Mouse (Mus musculus): ENCODE results near the gene Ksr2. TPM values are rescaled to one million over a fixed set of nuclear protein-coding genes. Genes with fewer than 3 reads are reported as not detected.
"Not testable (repeated sequence)": the region's sequence is repeated elsewhere in the genome, so short reads cannot be mapped to it uniquely, and the experiment has no call there.

The Ksr2 gene
- polyA plus RNA-seq, 1 experiment from 2014 or later: 0.36 TPM

- 43% methylated on average over 19 of the region's 19 CpGs for WGBS
- H3K4me2 ChIP-seq: no peak overlapping the region
- no peak for ATAC-seq (ENCODE audit: insufficient read depth)
- H3K27ac ChIP-seq (ENCODE audit: low read depth): no peak overlapping the region
- H3K9me3 ChIP-seq (ENCODE audit: low read depth, low read length): no peaks in the 10 kb centered on the region
- no peak overlapping the region for H3K9ac ChIP-seq
- peak; percentile 23 for DNase-seq
- no peaks in the 10 kb centered on the region for H3K36me3 ChIP-seq (ENCODE audit: insufficient read depth)
- H3K27me3 ChIP-seq (ENCODE audit: insufficient read depth, low read length): no peaks in the 10 kb centered on the region
- TF ChIP-seq CTCF (IDR thresholded peaks at IDR 0.05; ENCODE audit: low read depth): no peak
- no peak overlapping the region for H3K4me3 ChIP-seq (ENCODE audit: low read depth, low read length)
- no peaks in the 10 kb centered on the region for H3K4me1 ChIP-seq (ENCODE audit: insufficient read depth)
These were observed 179.5 kb downstream of the Ksr2 start for GRCm38 (mm10) chr5:117593273-117593672.

- Histone ChIP-seq H3K4me2 (no peak overlapping the region), H3K4me3 (ENCODE audit: low read depth, low read length) (no peak overlapping the region), H3K9me3 (ENCODE audit: low read depth, low read length) (no peaks in the 10 kb centered on the region), H3K9ac (no peak overlapping the region), H3K27ac (ENCODE audit: low read depth) (no peak overlapping the region), H3K27me3 (ENCODE audit: insufficient read depth, low read length) (no peaks in the 10 kb centered on the region), H3K36me3 (ENCODE audit: insufficient read depth) (no peaks in the 10 kb centered on the region), H3K4me1 (ENCODE audit: insufficient read depth) (no peaks in the 10 kb centered on the region)
- no peak for DNase-seq
- ATAC-seq (ENCODE audit: insufficient read depth): no peak
- no peak for TF ChIP-seq CTCF (IDR thresholded peaks at IDR 0.05; ENCODE audit: low read depth)
- WGBS: 69% methylated on average over 3 of the region's 3 CpGs
These were observed 183.0 kb downstream of the Ksr2 start for GRCm38 (mm10) chr5:117596803-117597202.

DNA sequence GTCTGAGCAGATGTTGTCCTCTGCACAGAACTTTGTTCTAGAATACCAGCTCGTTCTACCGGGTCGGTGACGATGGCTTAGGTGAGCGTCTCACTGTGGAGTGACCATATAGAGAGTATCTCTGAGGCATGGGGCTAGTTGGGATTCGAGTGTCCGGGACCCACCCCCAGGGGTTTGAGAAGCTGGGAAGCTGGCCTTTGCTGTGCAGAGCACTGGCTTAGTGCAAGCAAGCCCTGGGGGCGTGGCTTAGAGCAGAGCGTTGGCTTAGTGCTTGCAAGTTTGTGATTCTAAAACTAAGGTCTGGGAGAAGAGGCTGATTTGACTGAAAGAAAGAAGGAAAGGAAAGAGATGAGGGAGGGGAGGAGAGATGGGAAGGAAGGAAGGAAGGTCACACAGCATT, 188.2 kb downstream of the Ksr2 start:
- WGBS: 54% methylated on average over 9 of the region's 9 CpGs

GRCm38 (mm10) chr5:117607761-117608309, 194.0 kb downstream of the Ksr2 start:
- 0 out of 2 replicates have a peak, but pooled peaks cover 2% of the 10 kb centered on the region for H3K4me1 ChIP-seq (ENCODE audit: insufficient read depth)
- no peaks in the 10 kb centered on the region for H3K9me3 ChIP-seq (ENCODE audit: low read depth, low read length)
- no peak overlapping the region for H3K4me3 ChIP-seq (ENCODE audit: low read depth, low read length)
- ATAC-seq (ENCODE audit: insufficient read depth) (peak; percentile 84; the same call in 1 of the 2 replicates), DNase-seq (peak; percentile 80)
- H3K27ac ChIP-seq (ENCODE audit: low read depth): no peak overlapping the region
- no peak overlapping the region; the same call in 1 of the 2 replicates for H3K4me2 ChIP-seq
- no peaks in the 10 kb centered on the region for H3K27me3 ChIP-seq (ENCODE audit: insufficient read depth, low read length)
- 30% methylated on average over 15 of the region's 15 CpGs for WGBS
- no peak overlapping the region for H3K9ac ChIP-seq
- no peaks in the 10 kb centered on the region for H3K36me3 ChIP-seq (ENCODE audit: insufficient read depth)
- TF ChIP-seq CTCF (IDR thresholded peaks at IDR 0.05; ENCODE audit: low read depth): no peak

More for the DNA sequence above, 188.2 kb downstream of the Ksr2 start:
- Histone ChIP-seq H3K4me2 (no peak overlapping the region), H3K9ac (no peak overlapping the region), H3K27ac (ENCODE audit: low read depth) (no peak overlapping the region), H3K9me3 (ENCODE audit: low read depth, low read length) (no peaks in the 10 kb centered on the region), H3K36me3 (ENCODE audit: insufficient read depth) (no peaks in the 10 kb centered on the region), H3K4me1 (ENCODE audit: insufficient read depth) (0 out of 2 replicates have a peak, but pooled peaks cover 2% of the 10 kb centered on the region), H3K27me3 (ENCODE audit: insufficient read depth, low read length) (no peaks in the 10 kb centered on the region), H3K4me3 (ENCODE audit: low read depth, low read length) (no peak overlapping the region)
- DNase-seq (peak; percentile 52), ATAC-seq (ENCODE audit: insufficient read depth) (peak; percentile 56; the same call in 1 of the 2 replicates)
- TF ChIP-seq CTCF (IDR thresholded peaks at IDR 0.05; ENCODE audit: low read depth): no peak

GRCm38 (mm10) chr5:117614331-117615024, 200.7 kb downstream of the Ksr2 start:
- WGBS: 26% methylated on average over 5 of the region's 5 CpGs
- no peaks in the 10 kb centered on the region for H3K4me1 ChIP-seq (ENCODE audit: insufficient read depth)
- H3K27ac ChIP-seq (ENCODE audit: low read depth): no peak overlapping the region
- peak; percentile 78 for TF ChIP-seq CTCF (IDR thresholded peaks at IDR 0.05; ENCODE audit: low read depth)
- no peaks in the 10 kb centered on the region for H3K36me3 ChIP-seq (ENCODE audit: insufficient read depth)
- DNase-seq (peak; percentile 94), ATAC-seq (ENCODE audit: insufficient read depth) (peak; percentile 66)
- no peaks in the 10 kb centered on the region for H3K27me3 ChIP-seq (ENCODE audit: insufficient read depth, low read length)
- no peak overlapping the region for H3K9ac ChIP-seq
- H3K4me3 ChIP-seq (ENCODE audit: low read depth, low read length): no peak overlapping the region
- H3K9me3 ChIP-seq (ENCODE audit: low read depth, low read length): no peaks in the 10 kb centered on the region
- no peak overlapping the region for H3K4me2 ChIP-seq

DNA sequence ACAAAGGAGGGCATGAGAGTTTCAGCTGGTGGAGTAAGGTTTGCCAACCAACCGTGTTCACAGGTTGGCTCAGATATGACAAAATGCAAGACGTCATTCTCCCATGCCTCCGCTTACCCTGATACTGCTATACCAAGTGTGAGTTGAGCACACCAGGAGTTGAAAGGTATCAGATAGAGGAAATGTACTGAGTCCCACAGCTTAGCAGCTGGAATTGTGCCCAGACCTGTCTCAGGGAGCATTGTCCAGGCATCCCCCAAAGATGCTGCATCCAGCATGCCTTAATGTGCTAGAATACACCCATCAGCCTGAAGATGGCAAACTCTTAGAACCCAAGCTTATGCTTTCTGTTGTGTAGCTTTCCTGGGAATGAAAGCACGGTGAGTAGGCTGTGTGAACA, 206.5 kb downstream of the Ksr2 start:
- Histone ChIP-seq H3K4me2 (no peak overlapping the region), H3K4me3 (ENCODE audit: low read depth, low read length) (no peak overlapping the region), H3K9ac (no peak overlapping the region), H3K27me3 (ENCODE audit: insufficient read depth, low read length) (no peaks in the 10 kb centered on the region), H3K36me3 (ENCODE audit: insufficient read depth) (no peaks in the 10 kb centered on the region), H3K4me1 (ENCODE audit: insufficient read depth) (no peaks in the 10 kb centered on the region), H3K9me3 (ENCODE audit: low read depth, low read length) (no peaks in the 10 kb centered on the region), H3K27ac (ENCODE audit: low read depth) (no peak overlapping the region)
- ATAC-seq (ENCODE audit: insufficient read depth) (no peak), DNase-seq (no peak)
- WGBS: 81% methylated on average over 4 of the region's 4 CpGs
- no peak for TF ChIP-seq CTCF (IDR thresholded peaks at IDR 0.05; ENCODE audit: low read depth)

- Histone ChIP-seq H3K27ac (ENCODE audit: low read depth) (no peak overlapping the region), H3K9ac (no peak overlapping the region), H3K36me3 (ENCODE audit: insufficient read depth) (no peaks in the 10 kb centered on the region), H3K9me3 (ENCODE audit: low read depth, low read length) (no peaks in the 10 kb centered on the region), H3K4me3 (ENCODE audit: low read depth, low read length) (no peak overlapping the region), H3K27me3 (ENCODE audit: insufficient read depth, low read length) (no peaks in the 10 kb centered on the region), H3K4me1 (ENCODE audit: insufficient read depth) (no peaks in the 10 kb centered on the region; the same call in 1 of the 2 replicates), H3K4me2 (no peak overlapping the region)
- DNase-seq: no peak
- 81% methylated on average over 12 of the region's 12 CpGs for WGBS
- no peak for ATAC-seq (ENCODE audit: insufficient read depth)
- TF ChIP-seq CTCF (IDR thresholded peaks at IDR 0.05; ENCODE audit: low read depth): no peak
These were observed 208.4 kb downstream of the Ksr2 start for GRCm38 (mm10) chr5:117622221-117622620.

DNA sequence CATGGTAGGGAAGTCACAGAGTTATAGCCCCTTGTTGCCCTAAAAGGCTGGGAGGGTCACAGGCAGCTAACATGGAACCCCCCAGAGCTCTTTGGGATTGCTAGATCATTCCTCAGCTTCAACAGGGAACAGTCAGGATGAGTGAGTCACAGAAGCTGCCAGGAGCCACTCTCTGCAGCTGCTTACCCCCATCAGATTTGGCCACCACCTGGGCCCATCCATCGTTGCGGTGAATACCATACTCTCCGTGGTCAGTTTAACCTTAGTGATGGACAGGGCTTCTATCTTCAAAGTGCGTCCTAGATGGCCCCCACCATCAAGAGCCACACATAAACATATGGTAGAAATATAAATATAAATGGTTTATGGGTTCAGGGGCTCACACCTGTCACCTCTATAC, 209.4 kb downstream of the Ksr2 start:
- not testable (repeated sequence) for H3K27ac ChIP-seq (ENCODE audit: low read depth); H3K4me3 ChIP-seq (ENCODE audit: low read depth, low read length); ATAC-seq (ENCODE audit: insufficient read depth); H3K36me3 ChIP-seq (ENCODE audit: insufficient read depth); H3K9me3 ChIP-seq (ENCODE audit: low read depth, low read length); H3K4me1 ChIP-seq (ENCODE audit: insufficient read depth); H3K27me3 ChIP-seq (ENCODE audit: insufficient read depth, low read length); DNase-seq; H3K9ac ChIP-seq; H3K4me2 ChIP-seq
- 80% methylated on average over 4 of the region's 4 CpGs for WGBS
